Mouse (Mus musculus): ENCODE results near the gene Slc39a2.

DNA sequence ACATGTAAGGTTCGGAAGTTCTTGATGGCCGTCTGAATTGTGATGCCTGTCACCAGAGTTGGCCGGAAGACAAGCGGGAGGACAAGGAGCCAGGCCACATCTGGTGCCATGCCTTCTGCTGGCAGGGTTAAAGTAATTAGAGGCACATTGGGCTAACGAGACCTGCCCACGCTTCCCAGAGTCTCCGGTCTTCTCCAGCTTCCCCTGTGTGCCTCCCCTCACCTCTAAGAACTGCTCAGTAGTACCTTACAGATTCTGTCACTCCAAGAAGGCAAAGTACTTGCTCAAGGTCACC lies 29.8 kb downstream of the Slc39a2 start, which contains the start of gene Rnase13:
- TF ChIP-seq ZNF384 (IDR thresholded peaks at IDR 0.05; ENCODE audit: low read depth, low read length) (no peak), CHD2 (IDR thresholded peaks at IDR 0.05; ENCODE audit: low read depth, low read length) (no peak), ZC3H11A (IDR thresholded peaks at IDR 0.05; ENCODE audit: borderline replicate concordance, low read depth, low read length) (no peak), MAFK (IDR thresholded peaks at IDR 0.05; ENCODE audit: insufficient read depth, low read depth, low read length) (no peak), HCFC1 (IDR thresholded peaks at IDR 0.05; ENCODE audit: borderline replicate concordance, insufficient read depth, low read length) (no peak)

Measured in ES-E14 (cell line).